Mouse (Mus musculus) bone marrow, adult 2 months (tissue): Measurements from ENCODE around the gene Phf7.

Experiments used
- CTCF ChIP-seq: fragments of 200-500 bp; IDR thresholded peaks from 2 replicates; pipeline ENCODE4 v1.5.1; 2011; ENCODE audit warnings: low read length, control low read depth; ENCODE audit not compliant: control insufficient read depth, insufficient read depth
- POLR2A ChIP-seq: fragments of 200-500 bp; IDR thresholded peaks from 2 replicates; pipeline ENCODE4 v1.6.1; 2011; ENCODE audit warnings: low read depth, mild to moderate bottlenecking, control low read depth, low read length, borderline replicate concordance; ENCODE audit not compliant: control insufficient read depth

DNA sequence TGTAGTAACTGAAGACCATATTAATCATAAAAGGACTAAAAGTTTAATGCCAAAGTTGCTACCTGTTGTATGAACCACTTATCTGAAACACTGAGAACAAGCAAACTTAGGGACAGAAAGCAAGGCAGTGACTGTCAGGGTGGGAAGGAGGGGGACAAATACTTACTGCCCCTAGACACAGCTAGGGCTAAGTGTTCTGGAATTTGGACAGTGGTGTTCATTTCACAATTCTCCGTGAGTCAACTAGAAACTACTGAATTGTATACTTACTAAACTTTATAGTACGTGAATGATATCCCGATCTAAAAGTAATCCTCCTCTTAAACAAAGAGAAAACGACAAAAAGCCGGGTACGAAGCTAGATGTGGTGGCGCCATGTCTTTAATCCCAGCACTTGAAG lies 51.5 kb downstream of the Phf7 start:
- no peak for TF ChIP-seq CTCF
- no peak for TF ChIP-seq POLR2A
